Mouse (Mus musculus) naive thymus-derived CD4-positive, alpha-beta T cell, adult 2 months (primary cell): ENCODE data around the gene Met.

Source experiments
- DNase-seq: peaks from one replicate; pipeline ENCODE4 v3.0.0-alpha.2; 2011; ENCODE audit warnings: low read depth

Gene Met

GRCm38 (mm10) chr6:17549645-17550044, 86.0 kb downstream of the Met start:
- DNase-seq = no peak

- no peak for DNase-seq
These were observed 90.7 kb downstream of the Met start for GRCm38 (mm10) chr6:17554263-17554662.

DNA sequence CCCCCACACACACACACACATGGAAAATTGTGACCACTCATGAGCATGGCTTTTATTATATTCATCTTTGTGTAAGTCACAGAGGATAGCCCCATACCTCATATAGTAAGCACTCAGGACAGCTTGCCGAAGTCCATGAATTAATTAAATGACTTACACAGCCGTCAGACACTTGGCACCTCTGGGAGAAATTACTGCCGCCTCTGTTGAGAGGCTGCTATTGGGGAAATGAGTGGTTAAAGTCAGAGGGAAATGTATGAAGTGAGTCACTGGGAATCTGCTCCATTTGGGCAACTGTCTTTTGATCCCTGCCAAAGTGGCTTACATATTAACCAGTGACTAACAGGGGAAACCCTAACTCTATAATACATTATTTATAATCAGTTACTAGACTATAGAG, 91.2 kb downstream of the Met start:
- DNase-seq = no peak

DNA sequence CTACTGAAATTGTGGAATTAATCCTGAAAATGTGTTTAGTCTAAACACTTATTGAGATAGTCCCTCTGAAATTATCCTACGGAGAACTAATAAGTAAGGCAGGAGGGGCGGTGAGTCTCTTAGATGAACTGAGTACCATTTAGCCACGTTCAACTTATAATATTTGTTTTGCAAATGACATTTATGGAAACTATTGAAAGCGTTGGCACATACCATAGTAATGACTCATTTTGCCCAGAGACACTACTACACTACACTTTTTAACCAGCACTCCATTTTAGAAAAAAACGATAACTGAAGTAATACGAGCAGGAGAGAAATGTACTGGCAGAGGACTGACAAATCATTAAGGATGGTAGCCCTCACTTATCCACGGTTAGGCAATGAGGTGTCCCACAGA, 92.1 kb downstream of the Met start:
- no peak for DNase-seq

GRCm38 (mm10) chr6:17559657-17560056, 96.1 kb downstream of the Met start:
- DNase-seq = no peak

- DNase-seq = no peak
These were observed 97.7 kb downstream of the Met start for GRCm38 (mm10) chr6:17561347-17561746.

DNA sequence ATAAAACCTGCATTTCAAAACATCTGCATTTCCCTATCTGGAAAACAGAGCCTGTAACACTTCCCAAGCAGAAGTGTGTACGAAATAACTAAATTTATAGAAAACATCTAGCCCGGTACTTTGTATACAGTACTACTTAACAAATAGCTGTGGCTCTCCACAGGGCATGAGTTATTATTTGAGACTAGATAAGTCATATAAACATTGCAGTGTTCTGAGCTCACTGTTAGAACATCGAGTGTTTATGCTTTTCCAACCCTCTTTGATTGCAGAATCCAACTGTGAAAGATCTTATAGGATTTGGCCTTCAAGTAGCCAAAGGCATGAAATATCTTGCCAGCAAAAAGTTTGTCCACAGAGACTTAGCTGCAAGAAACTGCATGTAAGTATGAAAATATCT, 98.3 kb downstream of the Met start:
- DNase-seq = no peak

GRCm38 (mm10) chr6:17562472-17563088, 99.0 kb downstream of the Met start:
- no peak for DNase-seq

- DNase-seq = no peak
These were observed 105.2 kb downstream of the Met start for GRCm38 (mm10) chr6:17568702-17569352.

DNA sequence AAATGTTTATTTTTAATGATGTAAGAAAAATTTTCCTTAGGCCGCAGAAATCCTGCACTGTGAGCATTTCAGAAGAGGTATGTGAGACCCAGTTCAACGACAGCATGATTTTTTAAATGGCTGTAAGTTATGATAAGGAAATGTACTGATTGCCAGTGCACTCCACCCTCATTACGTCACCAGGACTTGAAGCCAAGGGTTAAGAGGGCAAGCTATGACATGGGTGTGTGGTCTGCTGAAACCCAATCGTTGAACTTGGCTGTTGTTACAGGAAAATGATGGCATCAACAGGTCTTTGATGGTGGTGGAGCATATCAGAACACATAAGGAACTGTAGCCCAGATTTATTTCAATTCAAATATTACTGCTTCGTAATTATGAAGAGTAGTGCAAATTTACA, 109.6 kb downstream of the Met start:
- DNase-seq = no peak

GRCm38 (mm10) chr6:17573732-17574131, 110.1 kb downstream of the Met start:
- DNase-seq = no peak

GRCm38 (mm10) chr6:17578092-17578760, 114.6 kb downstream of the Met start:
- no peak for DNase-seq

GRCm38 (mm10) chr6:17580349-17580748, 116.7 kb downstream of the Met start:
- DNase-seq = no peak

DNA sequence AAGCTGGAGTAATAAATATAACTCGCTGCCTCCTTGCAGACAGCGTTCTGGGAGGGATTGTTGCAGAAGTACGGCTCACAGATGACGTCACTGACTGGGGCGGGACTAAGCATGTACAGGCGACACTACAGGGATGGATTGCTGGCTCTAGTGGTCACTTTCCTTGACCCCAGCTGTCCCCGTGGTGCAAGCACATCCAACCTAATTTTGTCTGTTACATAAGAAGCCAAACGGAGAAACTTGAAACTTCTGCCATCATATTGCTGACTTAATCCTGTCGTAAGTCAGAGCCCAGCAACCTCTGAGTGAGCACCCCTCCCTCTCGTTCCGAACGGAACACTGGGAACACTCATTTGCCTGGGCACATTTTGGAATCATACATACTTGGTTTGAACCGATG, 120.4 kb downstream of the Met start:
- DNase-seq = peak; percentile 15

DNA sequence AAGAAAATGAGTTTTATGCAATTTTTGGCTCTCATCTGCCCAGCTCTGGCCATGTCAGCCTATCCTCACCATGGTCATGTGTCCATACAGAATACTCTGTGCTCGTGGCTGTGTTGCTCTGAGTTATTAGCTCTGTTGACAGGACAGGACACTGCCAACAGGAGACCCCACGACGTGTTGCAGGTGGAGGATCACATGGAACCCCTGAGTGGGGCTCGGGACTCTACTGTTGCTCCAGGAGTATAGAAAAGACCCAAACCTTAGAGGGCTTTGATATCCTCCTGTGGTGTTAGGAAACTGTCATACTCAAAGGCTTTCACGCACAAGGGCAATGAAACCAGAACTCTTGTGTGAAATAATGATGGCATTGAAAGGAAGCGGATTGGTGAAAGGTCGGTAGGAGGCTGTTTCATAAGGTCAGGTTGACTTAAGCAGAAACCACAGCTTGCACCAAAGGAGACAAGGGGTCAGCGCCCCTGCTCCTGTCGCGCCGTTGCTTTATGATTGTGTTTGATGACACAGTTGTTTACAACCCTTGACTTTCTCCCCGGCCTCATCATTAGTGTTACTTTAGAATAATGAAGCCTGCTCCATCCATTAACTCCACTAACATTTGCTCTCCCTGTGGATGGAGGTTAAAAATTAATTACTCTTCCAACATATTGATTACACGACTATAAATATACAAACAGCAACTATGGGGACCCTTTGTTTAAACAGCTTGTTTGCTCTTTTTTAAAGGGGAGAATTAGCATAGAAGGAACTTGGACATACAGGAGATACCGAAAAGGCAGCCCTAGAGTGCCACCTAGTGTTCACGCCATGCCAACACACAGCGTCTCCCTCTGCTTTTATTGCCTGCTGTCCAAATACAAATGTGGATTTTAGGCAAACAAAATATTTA, 125.7 kb downstream of the Met start:
- peak; percentile 72 for DNase-seq

DNA sequence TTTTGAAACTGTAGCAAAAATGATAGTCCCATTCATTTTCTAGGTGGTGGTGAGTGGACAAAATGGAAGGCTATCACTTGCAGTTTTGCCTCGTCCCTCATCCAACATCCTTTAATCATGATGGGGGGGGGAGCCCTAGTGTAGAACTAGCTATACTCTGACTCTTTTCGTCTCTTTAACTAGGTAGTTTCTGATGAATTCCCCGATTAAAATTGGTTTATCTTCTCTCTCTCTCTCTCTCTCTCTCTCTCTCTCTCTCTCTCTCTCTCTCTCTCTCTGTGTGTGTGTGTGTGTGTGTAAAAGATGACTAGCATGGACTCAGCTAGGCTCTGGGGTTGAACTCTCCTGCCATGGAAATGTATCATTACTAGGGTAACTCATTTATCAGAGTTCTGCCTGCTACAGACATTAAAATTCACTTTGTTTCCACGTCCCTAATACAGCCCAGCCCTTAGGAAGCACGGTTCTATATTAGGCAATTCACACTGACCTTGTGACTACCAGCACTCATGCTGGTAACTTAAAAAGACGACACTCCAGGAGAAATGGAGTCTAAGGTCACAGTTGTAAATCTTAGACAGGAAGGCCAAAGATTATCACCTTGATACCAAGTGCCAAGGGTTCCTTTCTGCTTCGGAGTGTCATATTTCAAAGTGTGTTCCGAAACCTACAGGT, 126.5 kb downstream of the Met start:
- DNase-seq = no peak

DNA sequence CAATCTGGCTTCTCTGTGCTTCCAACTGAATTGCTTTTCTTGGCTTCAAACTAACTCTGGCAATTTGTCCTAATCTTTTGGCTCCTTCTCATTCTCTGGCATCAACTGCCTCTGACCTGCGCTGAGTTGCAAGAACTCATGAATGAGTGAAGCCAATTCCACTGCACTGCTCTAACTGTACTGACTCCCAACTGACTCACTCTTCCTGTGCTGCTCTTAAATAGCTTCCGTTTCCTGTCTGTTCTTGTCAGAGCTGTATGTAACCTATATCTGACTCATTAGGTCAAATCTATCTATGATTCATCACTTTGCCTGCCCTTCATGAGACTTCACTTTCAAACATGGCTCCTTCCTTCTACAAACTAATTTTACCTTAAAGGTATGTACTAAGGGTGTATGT, 130.4 kb downstream of the Met start:
- no peak for DNase-seq

DNA sequence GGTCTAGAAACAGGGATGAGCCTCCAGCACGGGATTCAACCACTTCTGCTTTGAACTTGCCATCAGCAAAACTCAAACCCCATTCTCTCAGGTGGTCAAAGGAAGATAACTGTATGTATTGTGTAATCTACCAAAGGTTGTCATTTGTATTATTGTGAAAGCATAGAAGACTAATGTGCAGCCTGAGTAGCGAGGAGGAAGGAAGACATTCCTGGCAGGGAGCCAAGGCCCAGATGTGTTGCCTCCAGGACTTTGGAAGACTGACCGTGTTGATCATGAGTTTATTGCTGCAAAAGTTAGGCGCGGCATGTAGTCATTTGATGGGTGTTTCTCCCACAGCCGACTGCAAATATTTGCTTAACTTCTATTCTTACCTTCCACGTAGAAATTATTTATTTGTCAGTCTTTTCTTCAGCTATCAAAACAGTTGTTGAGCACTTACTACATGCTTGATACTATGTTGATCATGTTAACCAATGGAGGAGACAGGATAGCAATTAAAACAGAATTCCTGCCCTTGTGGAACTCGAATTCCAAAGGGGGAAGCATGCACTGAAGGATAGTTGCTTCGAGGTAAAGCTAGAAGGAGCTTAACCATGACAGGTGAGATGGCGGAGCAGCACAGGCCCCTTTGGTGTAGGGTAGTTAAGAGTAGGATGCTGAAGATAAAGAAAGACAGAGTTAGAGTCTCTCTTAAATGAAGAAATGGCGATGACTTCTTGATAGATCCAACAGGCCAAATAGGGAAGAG, 132.3 kb downstream of the Met start:
- no peak for DNase-seq

GRCm38 (mm10) chr6:17599373-17599772, 135.8 kb downstream of the Met start:
- no peak for DNase-seq

DNA sequence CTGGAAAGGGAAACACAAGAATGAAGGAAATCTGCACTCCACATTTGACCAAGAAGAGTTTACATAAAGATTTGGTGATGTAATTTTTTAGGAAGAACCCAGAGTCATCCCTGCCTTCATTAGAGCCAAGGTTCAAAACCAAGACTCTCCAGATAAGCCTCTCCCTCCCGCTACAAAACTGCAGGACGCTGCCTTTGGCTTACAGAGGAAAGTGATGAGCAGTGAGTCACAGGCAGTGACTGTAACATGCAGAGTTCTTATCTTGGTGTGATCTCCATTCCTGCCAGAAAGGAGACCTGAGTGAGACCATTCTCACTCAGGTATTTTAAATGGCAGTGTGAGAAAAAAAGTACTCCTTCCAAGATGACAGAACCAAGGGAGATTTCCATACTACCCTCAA, 137.9 kb downstream of the Met start:
- DNase-seq = no peak

DNA sequence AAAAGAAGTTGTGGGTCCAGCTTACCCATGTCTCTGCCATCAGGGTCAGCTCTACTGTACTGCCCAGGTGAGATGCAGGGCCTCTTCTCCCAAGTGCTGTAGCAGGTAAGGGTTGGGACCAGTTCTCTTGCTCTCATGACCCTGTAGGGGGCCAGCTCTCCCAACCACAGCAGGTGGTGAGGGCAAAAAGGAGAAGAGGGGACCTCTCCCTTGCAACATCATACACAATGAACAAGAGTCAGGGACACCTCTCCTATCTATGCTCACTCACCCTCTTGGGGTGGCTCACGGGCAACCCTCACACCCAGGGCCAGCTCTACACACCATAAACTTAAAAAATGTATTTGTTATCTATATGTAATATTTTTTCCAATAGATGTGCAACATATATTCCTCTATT, 143.3 kb downstream of the Met start:
- no peak for DNase-seq
